Mouse (Mus musculus): ENCODE results near the gene Nck1. TPM values are rescaled to one million over a fixed set of nuclear protein-coding genes. Genes with fewer than 3 reads are reported as not detected.

Gene Nck1
- polyA plus RNA-seq, 1 experiment from 2014 or later, result 53.6 TPM

GRCm38 (mm10) chr9:100531296-100531695 is 14.6 kb downstream of the Nck1 start:
- ATAC-seq (replicated peaks), result no peak
- no peak overlapping the region for H3K4me2 ChIP-seq
- WGBS, result 85% methylated on average over 1 of the region's 1 CpGs

GRCm38 (mm10) chr9:100525225-100525624 is 20.7 kb downstream of the Nck1 start:
- Histone ChIP-seq H3K9ac (no peak overlapping the region), H3K4me2 (no peak overlapping the region), H3K36me3 (replicated peaks) (no peaks in the 10 kb centered on the region), H3K27me3 (replicated peaks) (no peaks in the 10 kb centered on the region), H3K9me3 (0 out of 2 replicates have a peak, but pooled peaks cover 4% of the 10 kb centered on the region), H3K27ac (no peak overlapping the region), H3K4me1 (no peaks in the 10 kb centered on the region), H3K4me3 (no peak overlapping the region)
- WGBS, result 90% methylated on average over 2 of the region's 2 CpGs
- ATAC-seq (replicated peaks), result no peak

More at GRCm38 (mm10) chr9:100531296-100531695, 14.6 kb downstream of the Nck1 start:
- Histone ChIP-seq H3K4me1 (no peaks in the 10 kb centered on the region; the same call in 1 of the 2 replicates), H3K9me3 (0 out of 2 replicates have a peak, but pooled peaks cover 4% of the 10 kb centered on the region), H3K27me3 (replicated peaks) (no peaks in the 10 kb centered on the region), H3K9ac (no peak overlapping the region), H3K4me3 (no peak overlapping the region), H3K36me3 (replicated peaks) (no peaks in the 10 kb centered on the region), H3K27ac (no peak overlapping the region)

GRCm38 (mm10) chr9:100522029-100522428 is 23.9 kb downstream of the Nck1 start:
- H3K9ac ChIP-seq, result no peak overlapping the region
- no peak overlapping the region for H3K4me3 ChIP-seq
- ATAC-seq (replicated peaks), result no peak
- no peak overlapping the region for H3K27ac ChIP-seq
- no peaks in the 10 kb centered on the region for H3K4me1 ChIP-seq
- H3K4me2 ChIP-seq, result no peak overlapping the region
- no peaks in the 10 kb centered on the region for H3K36me3 ChIP-seq (replicated peaks)
- H3K9me3 ChIP-seq, result no peaks in the 10 kb centered on the region
- WGBS, result 81% methylated on average over 2 of the region's 2 CpGs
- H3K27me3 ChIP-seq (replicated peaks), result no peaks in the 10 kb centered on the region

GRCm38 (mm10) chr9:100520586-100520985 is 25.3 kb downstream of the Nck1 start:
- no peaks in the 10 kb centered on the region for H3K27me3 ChIP-seq (replicated peaks)
- H3K4me2 ChIP-seq, result no peak overlapping the region
- no peaks in the 10 kb centered on the region for H3K4me1 ChIP-seq
- H3K9ac ChIP-seq, result no peak overlapping the region
- H3K27ac ChIP-seq, result no peak overlapping the region
- WGBS, result 3% methylated on average over 2 of the region's 2 CpGs
- no peaks in the 10 kb centered on the region for H3K9me3 ChIP-seq
- no peak for ATAC-seq (replicated peaks)
- no peaks in the 10 kb centered on the region for H3K36me3 ChIP-seq (replicated peaks)
- no peak overlapping the region for H3K4me3 ChIP-seq

- no peak overlapping the region for H3K27ac ChIP-seq
- 98% methylated on average over 3 of the region's 3 CpGs for WGBS
- ATAC-seq (replicated peaks), result no peak
- no peak overlapping the region for H3K9ac ChIP-seq
- H3K4me2 ChIP-seq, result no peak overlapping the region
- H3K4me1 ChIP-seq, result no peaks in the 10 kb centered on the region
- no peaks in the 10 kb centered on the region for H3K36me3 ChIP-seq (replicated peaks)
- no peaks in the 10 kb centered on the region for H3K27me3 ChIP-seq (replicated peaks)
- no peaks in the 10 kb centered on the region for H3K9me3 ChIP-seq
- no peak overlapping the region for H3K4me3 ChIP-seq
Measured at GRCm38 (mm10) chr9:100520012-100520411, 25.9 kb downstream of the Nck1 start.

- H3K27ac ChIP-seq, result no peak overlapping the region
- no peak for ATAC-seq (replicated peaks)
- no peak overlapping the region for H3K4me3 ChIP-seq
- no peak overlapping the region for H3K4me2 ChIP-seq
- no peak overlapping the region for H3K9ac ChIP-seq
- H3K9me3 ChIP-seq, result no peaks in the 10 kb centered on the region
- H3K36me3 ChIP-seq (replicated peaks), result no peaks in the 10 kb centered on the region
- H3K4me1 ChIP-seq, result no peaks in the 10 kb centered on the region
- H3K27me3 ChIP-seq (replicated peaks), result no peaks in the 10 kb centered on the region
- 89% methylated on average over 2 of the region's 2 CpGs for WGBS
Measured at GRCm38 (mm10) chr9:100507581-100507980, 38.4 kb downstream of the Nck1 start.

- H3K4me1 ChIP-seq, result no peaks in the 10 kb centered on the region
- H3K9me3 ChIP-seq, result no peaks in the 10 kb centered on the region
- no peaks in the 10 kb centered on the region for H3K27me3 ChIP-seq (replicated peaks)
- no peak overlapping the region for H3K27ac ChIP-seq
- no peak overlapping the region for H3K4me2 ChIP-seq
- no peak overlapping the region for H3K9ac ChIP-seq
- H3K4me3 ChIP-seq, result no peak overlapping the region
- 85% methylated on average over 2 of the region's 2 CpGs for WGBS
- ATAC-seq (replicated peaks), result no peak
- no peaks in the 10 kb centered on the region for H3K36me3 ChIP-seq (replicated peaks)
Measured at GRCm38 (mm10) chr9:100506652-100507051, 39.3 kb downstream of the Nck1 start.

GRCm38 (mm10) chr9:100505498-100505897 is 40.4 kb downstream of the Nck1 start:
- no peaks in the 10 kb centered on the region for H3K36me3 ChIP-seq (replicated peaks)
- H3K27me3 ChIP-seq (replicated peaks), result no peaks in the 10 kb centered on the region
- H3K4me2 ChIP-seq, result no peak overlapping the region
- no peaks in the 10 kb centered on the region for H3K9me3 ChIP-seq
- no peak for ATAC-seq (replicated peaks)
- 93% methylated on average over 4 of the region's 4 CpGs for WGBS
- no peak overlapping the region for H3K4me3 ChIP-seq
- no peak overlapping the region for H3K9ac ChIP-seq
- H3K4me1 ChIP-seq, result no peaks in the 10 kb centered on the region
- H3K27ac ChIP-seq, result no peak overlapping the region

GRCm38 (mm10) chr9:100493611-100494261 is 52.2 kb downstream of the Nck1 start:
- no peaks in the 10 kb centered on the region for H3K36me3 ChIP-seq (replicated peaks)

GRCm38 (mm10) chr9:100491424-100491823 is 54.5 kb downstream of the Nck1 start:
- no peak overlapping the region for H3K9ac ChIP-seq
- H3K4me2 ChIP-seq, result no peak overlapping the region
- H3K4me3 ChIP-seq, result no peak overlapping the region
- H3K9me3 ChIP-seq, result no peaks in the 10 kb centered on the region
- ATAC-seq (replicated peaks), result no peak
- no peaks in the 10 kb centered on the region for H3K27me3 ChIP-seq (replicated peaks)
- WGBS, result 100% methylated on average over 1 of the region's 1 CpGs
- H3K27ac ChIP-seq, result no peak overlapping the region
- no peaks in the 10 kb centered on the region for H3K36me3 ChIP-seq (replicated peaks)
- no peaks in the 10 kb centered on the region for H3K4me1 ChIP-seq

More at GRCm38 (mm10) chr9:100493611-100494261, 52.2 kb downstream of the Nck1 start:
- Histone ChIP-seq H3K27me3 (replicated peaks) (no peaks in the 10 kb centered on the region), H3K4me2 (no peak overlapping the region), H3K9ac (no peak overlapping the region), H3K9me3 (no peaks in the 10 kb centered on the region), H3K27ac (no peak overlapping the region), H3K4me3 (no peak overlapping the region), H3K4me1 (no peaks in the 10 kb centered on the region)
- no peak for ATAC-seq (replicated peaks)
- 89% methylated on average over 5 of the region's 5 CpGs for WGBS

GRCm38 (mm10) chr9:100488969-100489368 is 57.0 kb downstream of the Nck1 start:
- no peaks in the 10 kb centered on the region for H3K9me3 ChIP-seq
- H3K4me3 ChIP-seq, result no peak overlapping the region
- no peaks in the 10 kb centered on the region for H3K36me3 ChIP-seq (replicated peaks)
- ATAC-seq (replicated peaks), result no peak
- H3K27ac ChIP-seq, result no peak overlapping the region
- no peak overlapping the region for H3K9ac ChIP-seq
- 97% methylated on average over 6 of the region's 6 CpGs for WGBS
- no peak overlapping the region for H3K4me2 ChIP-seq
- H3K4me1 ChIP-seq, result no peaks in the 10 kb centered on the region
- no peaks in the 10 kb centered on the region for H3K27me3 ChIP-seq (replicated peaks)

- no peak overlapping the region for H3K9ac ChIP-seq
- no peak overlapping the region for H3K4me2 ChIP-seq
- no peak overlapping the region for H3K27ac ChIP-seq
- no peaks in the 10 kb centered on the region for H3K27me3 ChIP-seq (replicated peaks)
- H3K9me3 ChIP-seq, result no peaks in the 10 kb centered on the region
- no peak for ATAC-seq (replicated peaks)
- H3K4me3 ChIP-seq, result no peak overlapping the region
- no peaks in the 10 kb centered on the region for H3K36me3 ChIP-seq (replicated peaks)
- H3K4me1 ChIP-seq, result no peaks in the 10 kb centered on the region
- WGBS, result 77% methylated on average over 7 of the region's 7 CpGs
Measured at GRCm38 (mm10) chr9:100488056-100488713, 57.7 kb downstream of the Nck1 start.

- no peak within 1 kb of the TSS for H3K4me3 ChIP-seq
- no peak for ATAC-seq (replicated peaks)
- no peaks in the 10 kb centered on the region for H3K9me3 ChIP-seq
- no peaks in the 10 kb centered on the region for H3K27me3 ChIP-seq (replicated peaks)
- H3K27ac ChIP-seq, result no peak within 1 kb of the TSS
- no peak within 1 kb of the TSS for H3K4me2 ChIP-seq
- no peak within 1 kb of the TSS for H3K9ac ChIP-seq
- no peaks in the 10 kb centered on the region for H3K36me3 ChIP-seq (replicated peaks)
- WGBS, result 87% methylated on average over 5 of the region's 5 CpGs
- H3K4me1 ChIP-seq, result no peaks in the 10 kb centered on the region
Measured at GRCm38 (mm10) chr9:100486431-100486830, 59.5 kb downstream of the Nck1 start, which contains the start of gene Il20rb. Gene Il20rb (minus strand): TSS chr9:100486788.

Measured in midbrain, embryonic 15.5 days (tissue).